Mouse (Mus musculus): ENCODE measurements around the gene Tmem135.

GRCm38 (mm10) chr7:89161610-89162378, 242.2 kb downstream of the Tmem135 start:
- TF ChIP-seq CTCF (IDR thresholded peaks at IDR 0.05; ENCODE audit: control insufficient read depth, insufficient read depth, low read length) (no peak), POLR2A (IDR thresholded peaks at IDR 0.05; ENCODE audit: borderline replicate concordance, control insufficient read depth, low read depth, low read length) (no peak)

Measured in bone marrow, adult 2 months (tissue).